In the genomic region with DNA sequence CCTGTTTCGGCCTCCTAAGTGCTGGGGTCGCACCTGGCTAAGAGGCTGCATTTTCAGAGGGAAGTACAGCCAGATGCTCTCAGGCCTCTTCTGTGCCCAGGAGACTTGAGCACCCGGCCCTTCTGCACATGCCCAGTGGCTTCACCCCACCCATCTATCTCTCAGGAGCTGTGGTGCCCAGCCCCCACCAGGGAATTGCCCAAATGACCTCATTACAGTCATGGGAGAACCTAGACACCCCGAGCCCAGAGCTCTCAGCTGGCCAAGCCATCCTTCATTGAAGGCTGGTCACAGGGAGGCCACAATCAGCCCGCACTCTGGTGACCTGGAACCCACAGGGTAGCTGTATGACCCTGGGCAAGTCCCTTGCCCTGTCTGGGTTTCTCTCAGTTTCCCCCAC, we compare ENCODE assay signal across 12 mouse cellular contexts. TPM values are rescaled to one million over a fixed set of nuclear protein-coding genes. Genes with fewer than 3 reads are reported as not detected.
DNase-seq lines count a peak whose midpoint lies in the region; ATAC-seq and TF ChIP-seq lines count a peak whose summit lies in the region.
"Had no signal": no experiment of that assay in that cellular context is flagged by ENCODE, and none has a peak within 500 bp of the region (broad histone marks: within the 10 kb centered on the region; RNA-seq: fewer than 3 reads in every experiment).

No protein-coding gene starts in this region.

- H3K4me2 ChIP-seq in heart, embryonic 12.5 days: peak overlapping the region; percentile 75
- H3K4me2 ChIP-seq in lung, postnatal 0 days (replicated peaks; ENCODE audit: low read depth, low read length): peak overlapping the region; percentile 74; the same call in 1 of the 2 replicates
- H3K4me2 ChIP-seq in myocyte (ENCODE audit: low read depth): peak overlapping the region; percentile 87
- no peak overlapping the region for H3K4me2 ChIP-seq in hindbrain, embryonic 16.5 days (ENCODE audit: low read length)

- peaks cover 79% of the 10 kb centered on the region for H3K4me1 ChIP-seq in heart, embryonic 12.5 days (replicated peaks)
- peaks cover 19% of the 10 kb centered on the region for H3K4me1 ChIP-seq in lung, postnatal 0 days (ENCODE audit: insufficient read depth, low read depth, low read length)
- peaks cover 52% of the 10 kb centered on the region for H3K4me1 ChIP-seq in brown adipose tissue, adult 24 weeks (ENCODE audit: control insufficient read depth, insufficient read depth, insufficient read length, low read length)
- peaks cover 29% of the 10 kb centered on the region for H3K4me1 ChIP-seq in hindbrain, embryonic 16.5 days (ENCODE audit: control insufficient read depth, insufficient read depth, low read depth, low read length)

- peak overlapping the region; percentile 58 for H3K4me3 ChIP-seq in heart, embryonic 12.5 days
- no peak overlapping the region for H3K4me3 ChIP-seq in lung, postnatal 0 days (ENCODE audit: low read depth, low read length)
- peak overlapping the region; percentile 75 for H3K4me3 ChIP-seq in brown adipose tissue, adult 24 weeks (ENCODE audit: insufficient read depth, low read depth, low read length)
- H3K4me3 ChIP-seq in myocyte: no peak overlapping the region
- no peak overlapping the region for H3K4me3 ChIP-seq in hindbrain, embryonic 16.5 days (ENCODE audit: low read length)
- H3K4me3 ChIP-seq: liver, embryonic 13.5 days had no signal

- peak overlapping the region; percentile 82 for H3K9ac ChIP-seq in heart, embryonic 12.5 days
- no peak overlapping the region for H3K9ac ChIP-seq in lung, postnatal 0 days (replicated peaks; ENCODE audit: low read depth)
- no peak overlapping the region for H3K9ac ChIP-seq in hindbrain, embryonic 16.5 days (ENCODE audit: low read depth, low read length)
- H3K9ac ChIP-seq: liver, embryonic 13.5 days had no signal

- no peak overlapping the region for H3ac ChIP-seq in myocyte (ENCODE audit: control insufficient read depth, insufficient read length)

- TF ChIP-seq CTCF in lung, postnatal 0 days (IDR thresholded peaks at IDR 0.05): no peak

- 73% methylated on average over 5 of the region's 5 CpGs for WGBS in heart, embryonic 12.5 days
- WGBS in lung, postnatal 0 days: 69% methylated on average over 5 of the region's 5 CpGs
- WGBS in hindbrain, embryonic 16.5 days: 72% methylated on average over 5 of the region's 5 CpGs

- no peak for TF ChIP-seq POLR2A in myocyte (IDR thresholded peaks at IDR 0.05; ENCODE audit: insufficient read length, low read depth)

- no peaks in the 10 kb centered on the region for H3K36me3 ChIP-seq in heart, embryonic 12.5 days
- no peaks in the 10 kb centered on the region for H3K36me3 ChIP-seq in lung, postnatal 0 days (ENCODE audit: insufficient read depth, low read length)
- no peaks in the 10 kb centered on the region for H3K36me3 ChIP-seq in myocyte (ENCODE audit: control insufficient read depth, insufficient read depth)
- H3K36me3 ChIP-seq in hindbrain, embryonic 16.5 days (ENCODE audit: control insufficient read depth, insufficient read depth, low read length): no peaks in the 10 kb centered on the region
- H3K36me3 ChIP-seq: liver, embryonic 13.5 days had no signal

- no peak for ATAC-seq in heart, embryonic 12.5 days (ENCODE audit: insufficient number of reproducible peaks, low FRiP score)
- ATAC-seq in lung, postnatal 0 days: no peak
- ATAC-seq in hindbrain, embryonic 16.5 days: no peak

- H3K9me3 ChIP-seq in heart, embryonic 12.5 days (replicated peaks): no peaks in the 10 kb centered on the region
- H3K9me3 ChIP-seq in lung, postnatal 0 days (ENCODE audit: low read length): no peaks in the 10 kb centered on the region
- H3K9me3 ChIP-seq in hindbrain, embryonic 16.5 days (ENCODE audit: control insufficient read depth, low read length): no peaks in the 10 kb centered on the region
- H3K9me3 ChIP-seq: liver, embryonic 13.5 days had no signal

- H3K27me3 ChIP-seq in heart, embryonic 12.5 days (replicated peaks): peaks cover 15% of the 10 kb centered on the region
- no peaks in the 10 kb centered on the region for H3K27me3 ChIP-seq in lung, postnatal 0 days (replicated peaks; ENCODE audit: insufficient read depth, low read length)
- no peaks in the 10 kb centered on the region for H3K27me3 ChIP-seq in myocyte (ENCODE audit: control insufficient read depth, insufficient read depth, insufficient read length)
- peaks cover 26% of the 10 kb centered on the region for H3K27me3 ChIP-seq in hindbrain, embryonic 16.5 days (replicated peaks; ENCODE audit: control insufficient read depth, insufficient read depth, low read length)

- DNase-seq in heart, postnatal 10 days: no peak
- no peak for DNase-seq in lung, postnatal 0 days (ENCODE audit: low spot score)
- no peak for DNase-seq in lung, postnatal 10 days
- DNase-seq in layer of hippocampus, postnatal 10 days (ENCODE audit: low spot score in 2 of 2): no peak
- DNase-seq: kidney, adult 18-20 months; liver, embryonic 13.5 days; spleen, adult 18-20 months had no signal

- no peak for TF ChIP-seq EP300 in lung, postnatal 0 days (IDR thresholded peaks at IDR 0.05)

- no peak overlapping the region for H3K27ac ChIP-seq in heart, embryonic 12.5 days (ENCODE audit: poor library complexity, severe bottlenecking)
- H3K27ac ChIP-seq in lung, postnatal 0 days (ENCODE audit: low read length): no peak overlapping the region
- peak overlapping the region; percentile 4; the same call in 1 of the 2 replicates for H3K27ac ChIP-seq in brown adipose tissue, adult 24 weeks (replicated peaks; ENCODE audit: low read depth, low read length)
- H3K27ac ChIP-seq in hindbrain, embryonic 16.5 days (ENCODE audit: low read depth, low read length): no peak overlapping the region
- H3K27ac ChIP-seq: liver, embryonic 13.5 days had no signal

- peaks cover 47% of the 10 kb centered on the region for H3K79me2 ChIP-seq in myocyte (ENCODE audit: control insufficient read depth, insufficient read depth)

- intact Hi-C loops in heart, postnatal 10 days (cut with DNase I): no loop called here

TF ChIP-seq in myocyte, 11 proteins besides CTCF, POLR2A, EP300 and RAD21:
- TF ChIP-seq SRF (IDR thresholded peaks at IDR 0.05; ENCODE audit: control insufficient read depth, insufficient read length, low read depth): no peak
- TF ChIP-seq MYOD1 (IDR thresholded peaks at IDR 0.05; ENCODE audit: control insufficient read depth in 1 of 3, insufficient read length in 2 of 3, low read depth in 2 of 3): no peak
- TF ChIP-seq MAX (IDR thresholded peaks at IDR 0.05; ENCODE audit: low read depth): no peak
- no peak for TF ChIP-seq MYOG (IDR thresholded peaks at IDR 0.05; ENCODE audit: control insufficient read depth in 1 of 3, insufficient read depth in 1 of 3, insufficient read length in 2 of 3, low read depth in 2 of 3)
- TF ChIP-seq CEBPB (IDR thresholded peaks at IDR 0.05; ENCODE audit: insufficient read depth, poor library complexity, severe bottlenecking): no peak
- TF ChIP-seq E2F4 (IDR thresholded peaks at IDR 0.05; ENCODE audit: insufficient read depth): no peak
- TF ChIP-seq TCF3 (IDR thresholded peaks at IDR 0.05; ENCODE audit: insufficient read length, low read depth): no peak
- no peak for TF ChIP-seq REST (IDR thresholded peaks at IDR 0.05; ENCODE audit: insufficient read depth, insufficient read length)
- TF ChIP-seq POLR2AphosphoS2 (IDR thresholded peaks at IDR 0.05; ENCODE audit: insufficient read length, low read depth): no peak
- TF ChIP-seq TCF12 (IDR thresholded peaks at IDR 0.05; ENCODE audit: insufficient read depth, poor library complexity, severe bottlenecking): no peak
- TF ChIP-seq USF1 (IDR thresholded peaks at IDR 0.05; ENCODE audit: low read depth): no peak

RNA-seq across cellular contexts. Expression of a gene that starts 5.8 kb away (rescaled TPM):
- polyA plus RNA-seq in heart, embryonic 12.5 days (2016; fragmentation: Nextera tagmentation; extraction: Ambion mirVana): 60.8 and 80.5 TPM in 2 replicates
- total RNA-seq in heart, postnatal 10 days (2021): 100 to 1,000 TPM; 179 to 224 TPM
- 26.9 and 33.4 TPM in 2 replicates for polyA plus RNA-seq in lung, postnatal 0 days (2015; fragmentation: Nextera tagmentation; extraction: Ambion mirVana)
- 20.2 and 24.0 TPM in 2 replicates for polyA plus RNA-seq in brown adipose tissue, adult 24 weeks (2012; ENCODE audit: insufficient read depth, insufficient read length, missing spikeins)
- polyA plus RNA-seq in myocyte (2012; fragmentation: generic; extraction: Trizol): 39.4 TPM
- total RNA-seq in layer of hippocampus, postnatal 10 days (2021): 10 to 100 TPM; 73.2 to 73.5 TPM
- polyA plus RNA-seq in hindbrain, embryonic 16.5 days (2015; fragmentation: Nextera tagmentation; extraction: Ambion mirVana): 8.5 and 10.5 TPM in 2 replicates

RNA-seq across cellular contexts. Expression of a gene that starts 44.3 kb away (rescaled TPM):
- not detected in 2 replicates for polyA plus RNA-seq in heart, embryonic 12.5 days (2016; fragmentation: Nextera tagmentation; extraction: Ambion mirVana)
- total RNA-seq in heart, postnatal 10 days (2021): not detected
- polyA plus RNA-seq in lung, postnatal 0 days (2015; fragmentation: Nextera tagmentation; extraction: Ambion mirVana): not detected in 2 replicates
- polyA plus RNA-seq in brown adipose tissue, adult 24 weeks (2012; ENCODE audit: insufficient read depth, insufficient read length, missing spikeins): not detected in 2 replicates
- not detected for polyA plus RNA-seq in myocyte (2012; fragmentation: generic; extraction: Trizol)
- total RNA-seq in layer of hippocampus, postnatal 10 days (2021): not detected
- polyA plus RNA-seq in hindbrain, embryonic 16.5 days (2015; fragmentation: Nextera tagmentation; extraction: Ambion mirVana): not detected in 2 replicates
- total RNA-seq: MEL had no signal
- polyA plus RNA-seq: liver, embryonic 13.5 days had no signal

RNA-seq across cellular contexts. Expression of a gene that starts 57.5 kb away (rescaled TPM):
- 0.13 TPM in 1 of 2 replicates, not detected in the other for polyA plus RNA-seq in heart, embryonic 12.5 days (2016; fragmentation: Nextera tagmentation; extraction: Ambion mirVana)
- under 1 TPM; 0.07 to 0.20 TPM for total RNA-seq in heart, postnatal 10 days (2021)
- 0.04 TPM in 1 of 2 replicates, not detected in the other for polyA plus RNA-seq in lung, postnatal 0 days (2015; fragmentation: Nextera tagmentation; extraction: Ambion mirVana)
- polyA plus RNA-seq in brown adipose tissue, adult 24 weeks (2012; ENCODE audit: insufficient read depth, insufficient read length, missing spikeins): not detected in 2 replicates
- 0.19 TPM for polyA plus RNA-seq in myocyte (2012; fragmentation: generic; extraction: Trizol)
- under 1 TPM; 0.27 TPM for total RNA-seq in layer of hippocampus, postnatal 10 days (2021)
- polyA plus RNA-seq in hindbrain, embryonic 16.5 days (2015; fragmentation: Nextera tagmentation; extraction: Ambion mirVana): 0.35 and 0.50 TPM in 2 replicates
- total RNA-seq: MEL had no signal
- polyA plus RNA-seq: liver, embryonic 13.5 days had no signal

Comparison
In these comparisons a context has a peak if more than half of its experiments do, and no peak if none do; other contexts are left out.
1. H3K4me3 ChIP-seq: peak in heart, embryonic 12.5 days (single experiment) and brown adipose tissue, adult 24 weeks (single experiment); none in lung, postnatal 0 days (single experiment), myocyte (single experiment) and hindbrain, embryonic 16.5 days (single experiment).